Comparison of ENCODE assay signal across 8 mouse cellular contexts in genomic region chr7:25680514-25681258, GRCm38 (mm10). TPM values are rescaled to one million over a fixed set of nuclear protein-coding genes. Genes with fewer than 3 reads are reported as not detected.
DNase-seq lines count a peak whose midpoint lies in the region; ATAC-seq and TF ChIP-seq lines count a peak whose summit lies in the region.

Gene B9d2 (plus strand): TSS chr7:25680780.

- peaks cover 5% of the 10 kb centered on the region; the same call in 1 of the 2 replicates for H3K36me3 ChIP-seq in E14TG2a.4 (ENCODE audit: insufficient read depth, low read length)
- H3K36me3 ChIP-seq in forebrain, embryonic 13.5 days (ENCODE audit: poor library complexity, severe bottlenecking), result peaks cover 10% of the 10 kb centered on the region; the same call in 1 of the 2 replicates
- H3K36me3 ChIP-seq in liver, postnatal 0 days (replicated peaks; ENCODE audit: insufficient read depth, low read length), result no peaks in the 10 kb centered on the region
- no peaks in the 10 kb centered on the region for H3K36me3 ChIP-seq in neural tube, embryonic 14.5 days (ENCODE audit: control insufficient read depth, insufficient read depth, low read length)

- DNase-seq in c-Kit-positive CD71-positive TER-119-positive erythroid progenitor cells, embryonic 14.5 days (ENCODE audit: low spot score), result peak; percentile 97
- peak; percentile 97 to 98 for DNase-seq in heart, postnatal 10 days
- peak; percentile 84 for DNase-seq in large intestine, adult 2 months (ENCODE audit: low read depth, low spot score)
- DNase-seq in liver, postnatal 0 days, result peak; percentile 98
- peak; percentile 98 for DNase-seq in testis, postnatal 10 days (ENCODE audit: low spot score)

- H3K9ac ChIP-seq in forebrain, embryonic 13.5 days, result peak within 1 kb of the TSS; percentile 69
- peak within 1 kb of the TSS; percentile 70 for H3K9ac ChIP-seq in liver, postnatal 0 days (replicated peaks)
- peak within 1 kb of the TSS; percentile 63 for H3K9ac ChIP-seq in neural tube, embryonic 14.5 days (replicated peaks; ENCODE audit: low read depth, low read length)

- WGBS in forebrain, embryonic 13.5 days, result under 1% methylated on average over 46 of the region's 46 CpGs
- under 1% methylated on average over 46 of the region's 46 CpGs for WGBS in large intestine, adult 2 months
- whole genome bisulfite sequencing in liver, postnatal 0 days (ENCODE audit: insufficient replicate concordance), result under 1% methylated on average over 45 of the region's 46 CpGs
- under 1% methylated on average over 46 of the region's 46 CpGs for WGBS in neural tube, embryonic 14.5 days

- peaks cover 29% of the 10 kb centered on the region for H3K27me3 ChIP-seq in E14TG2a.4 (ENCODE audit: insufficient read depth, low read length)
- H3K27me3 ChIP-seq in forebrain, embryonic 13.5 days, result peaks cover 21% of the 10 kb centered on the region
- H3K27me3 ChIP-seq in liver, postnatal 0 days (ENCODE audit: insufficient read depth, low read length), result peaks cover under 1% of the 10 kb centered on the region; the same call in 1 of the 2 replicates
- peaks cover 3% of the 10 kb centered on the region; the same call in 1 of the 2 replicates for H3K27me3 ChIP-seq in neural tube, embryonic 14.5 days (ENCODE audit: control insufficient read depth, insufficient read depth, low read length)

- TF ChIP-seq EP300 in liver, postnatal 0 days (IDR thresholded peaks at IDR 0.05; ENCODE audit: low read depth), result peak; percentile 78; the same call in 1 of the 2 replicates

- H3K27ac ChIP-seq in forebrain, embryonic 13.5 days, result peak within 1 kb of the TSS; percentile 91
- peak within 1 kb of the TSS; percentile 98 for H3K27ac ChIP-seq in liver, postnatal 0 days (ENCODE audit: low read depth)
- H3K27ac ChIP-seq in neural tube, embryonic 14.5 days (ENCODE audit: low read depth, low read length), result peak within 1 kb of the TSS; percentile 93

- peaks cover 57% of the 10 kb centered on the region for H3K4me1 ChIP-seq in E14TG2a.4 (replicated peaks; ENCODE audit: low read depth, low read length)
- peaks cover 32% of the 10 kb centered on the region for H3K4me1 ChIP-seq in forebrain, embryonic 13.5 days
- peaks cover 48% of the 10 kb centered on the region for H3K4me1 ChIP-seq in liver, postnatal 0 days (ENCODE audit: insufficient read depth)
- peaks cover 5% of the 10 kb centered on the region; the same call in 1 of the 2 replicates for H3K4me1 ChIP-seq in neural tube, embryonic 14.5 days (ENCODE audit: control insufficient read depth, insufficient read depth, low read length)

- H3K4me2 ChIP-seq in forebrain, embryonic 13.5 days, result peak within 1 kb of the TSS; percentile 58
- H3K4me2 ChIP-seq in liver, postnatal 0 days (ENCODE audit: low read depth, low read length), result peak within 1 kb of the TSS; percentile 58
- peak within 1 kb of the TSS; percentile 63 for H3K4me2 ChIP-seq in neural tube, embryonic 14.5 days (ENCODE audit: low read depth, low read length)

- no peaks in the 10 kb centered on the region for H3K9me3 ChIP-seq in E14TG2a.4 (ENCODE audit: low read length)
- H3K9me3 ChIP-seq in forebrain, embryonic 13.5 days (replicated peaks), result no peaks in the 10 kb centered on the region
- no peaks in the 10 kb centered on the region for H3K9me3 ChIP-seq in liver, postnatal 0 days (ENCODE audit: low read length)
- no peaks in the 10 kb centered on the region for H3K9me3 ChIP-seq in neural tube, embryonic 14.5 days (ENCODE audit: control insufficient read depth, low read length)

- intact Hi-C loops in heart, postnatal 10 days (cut with DNase I), result loop anchor here (2.0 kb wide), 1 partner anchor 74 kb away; the partner anchor contains the start of gene Hnrnpul1

- peak within 1 kb of the TSS; percentile 95 for H3K4me3 ChIP-seq in E14TG2a.4 (replicated peaks; ENCODE audit: low read length)
- peak within 1 kb of the TSS; percentile 53 for H3K4me3 ChIP-seq in forebrain, embryonic 13.5 days
- peak within 1 kb of the TSS; percentile 77 for H3K4me3 ChIP-seq in liver, postnatal 0 days (ENCODE audit: low read depth, low read length)
- peak within 1 kb of the TSS; percentile 57 for H3K4me3 ChIP-seq in neural tube, embryonic 14.5 days (ENCODE audit: low read depth, low read length)

- TF ChIP-seq CTCF in E14TG2a.4 (conservative IDR thresholded peaks at IDR 0.05; ENCODE audit: low read length), result no peak
- no peak for TF ChIP-seq CTCF in liver, postnatal 0 days (IDR thresholded peaks at IDR 0.05; ENCODE audit: low read depth)

- peak; percentile 94 for ATAC-seq in forebrain, embryonic 13.5 days
- peak; percentile 97 for ATAC-seq in liver, postnatal 0 days
- ATAC-seq in neural tube, embryonic 14.5 days (ENCODE audit: low read depth), result peak; percentile 94

RNA-seq across cellular contexts. Expression of gene B9d2, which starts in this region (rescaled TPM):
- polyA plus RNA-seq in forebrain, embryonic 13.5 days (2015; fragmentation: Nextera tagmentation; extraction: Ambion mirVana), result 40.2 and 48.4 TPM in 2 replicates
- 10 to 100 TPM; 12.3 to 14.3 TPM for total RNA-seq in heart, postnatal 10 days (2021)
- 21.8 and 24.6 TPM in 2 replicates for polyA plus RNA-seq in large intestine, adult 2 months (2012; rRNA removed)
- 15.0 and 16.0 TPM in 2 replicates for polyA plus RNA-seq in liver, postnatal 0 days (2015; fragmentation: Nextera tagmentation; extraction: Ambion mirVana)
- polyA plus RNA-seq in neural tube, embryonic 14.5 days (2014; fragmentation: Nextera tagmentation; extraction: Ambion mirVana), result 37.1 and 38.3 TPM in 2 replicates

Comparison
In these comparisons a context has a peak if more than half of its experiments do, and no peak if none do; other contexts are left out.
1. Peak in every context shown above with its lines: DNase-seq, ATAC-seq, H3K4me3 ChIP-seq and H3K27ac ChIP-seq.